Mouse (Mus musculus): ENCODE measurements around the gene Trim2. TPM values are rescaled to one million over a fixed set of nuclear protein-coding genes. Genes with fewer than 3 reads are reported as not detected.

Trim2 gene
- polyA plus RNA-seq, 1 experiment from 2014 or later = 8.0 TPM

GRCm38 (mm10) chr3:84154721-84155141, 151.9 kb downstream of the Trim2 start:
- 14% methylated on average over 12 of the region's 12 CpGs for WGBS
- Histone ChIP-seq H3K36me3 (0 out of 2 replicates have a peak, but pooled peaks cover 2% of the 10 kb centered on the region), H3K4me3 (peak overlapping the region; percentile 75), H3K9me3 (no peaks in the 10 kb centered on the region), H3K4me1 (peaks cover 12% of the 10 kb centered on the region), H3K27ac (peak overlapping the region; percentile 92; the same call in 1 of the 2 replicates), H3K27me3 (ENCODE audit: insufficient read depth, poor library complexity, severe bottlenecking) (no peaks in the 10 kb centered on the region)
- DNase-seq (ENCODE audit: low spot score) = peak; percentile 42

DNA sequence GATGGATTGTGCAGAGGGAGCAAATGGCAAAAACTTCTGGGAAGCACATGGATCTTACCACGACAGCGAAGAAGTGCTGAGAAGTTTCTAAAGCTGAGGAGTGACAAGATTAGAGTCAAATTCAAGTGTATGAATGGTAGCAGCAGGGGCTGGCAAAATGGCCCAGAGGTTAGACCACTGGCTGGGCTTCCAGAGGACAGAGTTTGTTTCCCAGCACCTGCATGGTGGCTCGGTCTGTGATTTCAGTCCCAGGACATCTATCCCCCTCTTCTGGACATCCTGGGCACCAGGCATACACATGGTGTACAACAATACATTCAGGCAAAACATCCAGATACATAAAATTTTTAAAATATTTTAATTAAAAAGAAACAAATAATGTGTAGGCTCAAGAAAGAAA, 156.8 kb downstream of the Trim2 start:
- Histone ChIP-seq H3K4me1 (no peaks in the 10 kb centered on the region), H3K27ac (no peak overlapping the region)

GRCm38 (mm10) chr3:84140947-84141346, 165.7 kb downstream of the Trim2 start:
- DNase-seq (ENCODE audit: low spot score) = peak; percentile 46
- WGBS = 71% methylated on average over 7 of the region's 7 CpGs
- H3K9me3 ChIP-seq = no peaks in the 10 kb centered on the region
- no peak overlapping the region for H3K4me3 ChIP-seq
- H3K27me3 ChIP-seq (ENCODE audit: insufficient read depth, poor library complexity, severe bottlenecking) = no peaks in the 10 kb centered on the region
- H3K36me3 ChIP-seq = no peaks in the 10 kb centered on the region
- H3K27ac ChIP-seq = no peak overlapping the region
- H3K4me1 ChIP-seq = no peaks in the 10 kb centered on the region

More for the DNA sequence above, 156.8 kb downstream of the Trim2 start:
- no peaks in the 10 kb centered on the region for H3K27me3 ChIP-seq (ENCODE audit: insufficient read depth, poor library complexity, severe bottlenecking)
- 0 out of 2 replicates have a peak, but pooled peaks cover 5% of the 10 kb centered on the region for H3K36me3 ChIP-seq
- H3K9me3 ChIP-seq = no peaks in the 10 kb centered on the region
- WGBS = 96% methylated on average over 3 of the region's 3 CpGs
- DNase-seq (ENCODE audit: low spot score) = peak; percentile 61
- no peak overlapping the region for H3K4me3 ChIP-seq

DNA sequence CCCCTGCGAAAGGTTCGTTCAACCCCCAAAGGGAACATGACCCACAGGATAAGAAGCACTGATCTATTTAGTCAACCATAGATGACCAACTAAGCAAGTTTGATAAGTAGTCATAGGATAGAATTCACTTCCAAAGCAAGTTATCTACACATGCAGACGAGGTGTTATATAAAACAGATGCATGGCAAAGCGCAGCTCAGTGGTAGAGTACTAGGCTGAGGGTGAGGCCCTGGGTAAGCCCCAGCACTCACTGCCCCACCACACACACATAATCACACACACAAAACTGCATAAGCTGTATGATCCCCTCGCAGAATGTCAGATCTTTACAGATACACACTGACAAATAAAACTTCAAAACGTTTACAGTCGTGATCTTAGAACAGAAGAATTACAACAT, 170.2 kb downstream of the Trim2 start:
- WGBS = 75% methylated on average over 7 of the region's 7 CpGs
- H3K9me3 ChIP-seq = no peaks in the 10 kb centered on the region
- no peaks in the 10 kb centered on the region for H3K27me3 ChIP-seq (ENCODE audit: insufficient read depth, poor library complexity, severe bottlenecking)
- H3K27ac ChIP-seq = no peak overlapping the region
- peak; percentile 14 for DNase-seq (ENCODE audit: low spot score)
- H3K4me3 ChIP-seq = no peak overlapping the region
- H3K36me3 ChIP-seq = no peaks in the 10 kb centered on the region
- peaks cover 6% of the 10 kb centered on the region; the same call in 1 of the 2 replicates for H3K4me1 ChIP-seq

GRCm38 (mm10) chr3:84135933-84136332, 170.7 kb downstream of the Trim2 start:
- Histone ChIP-seq H3K9me3 (no peaks in the 10 kb centered on the region), H3K27ac (no peak overlapping the region), H3K27me3 (ENCODE audit: insufficient read depth, poor library complexity, severe bottlenecking) (no peaks in the 10 kb centered on the region), H3K36me3 (no peaks in the 10 kb centered on the region), H3K4me3 (peak overlapping the region; percentile 27; the same call in 1 of the 2 replicates), H3K4me1 (peaks cover 6% of the 10 kb centered on the region; the same call in 1 of the 2 replicates)
- DNase-seq (ENCODE audit: low spot score) = peak; percentile 43
- WGBS = 69% methylated on average over 6 of the region's 6 CpGs

GRCm38 (mm10) chr3:84135387-84135786, 171.3 kb downstream of the Trim2 start:
- DNase-seq (ENCODE audit: low spot score) = peak; percentile 80

GRCm38 (mm10) chr3:84131369-84131768, 175.3 kb downstream of the Trim2 start:
- Histone ChIP-seq H3K27ac (no peak overlapping the region), H3K9me3 (no peaks in the 10 kb centered on the region)
- 81% methylated on average over 3 of the region's 3 CpGs for WGBS

More at GRCm38 (mm10) chr3:84135387-84135786, 171.3 kb downstream of the Trim2 start:
- H3K4me3 ChIP-seq = peak overlapping the region; percentile 27; the same call in 1 of the 2 replicates
- no peaks in the 10 kb centered on the region for H3K36me3 ChIP-seq
- 27% methylated on average over 9 of the region's 9 CpGs for WGBS
- H3K27me3 ChIP-seq (ENCODE audit: insufficient read depth, poor library complexity, severe bottlenecking) = no peaks in the 10 kb centered on the region
- H3K27ac ChIP-seq = peak overlapping the region; percentile 22; the same call in 1 of the 2 replicates
- peaks cover 6% of the 10 kb centered on the region; the same call in 1 of the 2 replicates for H3K4me1 ChIP-seq
- no peaks in the 10 kb centered on the region for H3K9me3 ChIP-seq

GRCm38 (mm10) chr3:84130776-84131175, 175.9 kb downstream of the Trim2 start:
- H3K9me3 ChIP-seq = no peaks in the 10 kb centered on the region

More at GRCm38 (mm10) chr3:84131369-84131768, 175.3 kb downstream of the Trim2 start:
- Histone ChIP-seq H3K4me3 (no peak overlapping the region), H3K4me1 (peaks cover 6% of the 10 kb centered on the region; the same call in 1 of the 2 replicates), H3K27me3 (ENCODE audit: insufficient read depth, poor library complexity, severe bottlenecking) (no peaks in the 10 kb centered on the region), H3K36me3 (no peaks in the 10 kb centered on the region)
- no peak for DNase-seq (ENCODE audit: low spot score)

DNA sequence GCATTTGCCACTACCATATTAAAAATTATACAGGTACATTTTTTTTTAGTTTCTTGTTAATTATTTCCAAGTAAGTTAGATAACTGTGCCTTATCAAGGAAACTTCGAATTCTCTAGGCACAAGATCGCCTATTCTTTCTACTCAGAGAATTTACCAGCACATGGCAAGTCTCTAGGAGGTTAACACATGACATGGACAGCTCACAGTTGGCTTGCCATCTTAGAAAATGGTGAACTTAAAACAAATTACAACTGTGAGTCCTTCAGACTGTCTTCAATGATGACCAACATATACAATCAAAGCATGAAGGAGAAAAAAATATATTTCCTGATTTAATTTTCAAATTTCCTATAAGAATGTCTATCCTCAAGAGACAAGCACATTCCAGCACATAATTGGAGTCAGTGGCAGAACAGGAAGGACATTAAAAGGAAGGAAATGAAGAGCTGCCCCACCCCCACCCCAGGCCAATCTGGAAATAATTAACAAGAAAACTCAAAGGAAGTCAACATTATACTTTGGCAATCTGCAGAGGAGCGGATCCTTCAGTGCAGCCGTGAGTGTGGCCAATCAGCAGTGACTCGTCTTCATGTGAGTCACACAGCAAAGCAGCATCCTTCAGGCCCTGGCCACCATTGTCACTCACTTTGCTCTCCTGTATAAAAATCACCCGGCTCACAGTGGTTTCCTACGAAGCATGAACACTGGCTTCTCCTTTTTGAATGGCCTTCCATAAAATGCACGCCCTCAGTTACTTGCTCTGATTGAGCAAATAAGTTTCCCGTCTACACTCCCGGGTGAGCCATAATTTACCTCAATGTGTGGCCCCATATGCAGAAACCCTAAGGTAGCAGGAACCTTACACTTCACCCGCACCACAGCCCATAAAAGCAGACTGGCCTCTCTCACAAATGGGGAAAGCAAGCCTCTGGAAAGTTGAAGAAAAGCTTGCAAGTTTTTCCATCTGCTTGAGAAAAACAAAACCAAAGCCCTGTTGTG, 177.5 kb downstream of the Trim2 start:
- no peaks in the 10 kb centered on the region for H3K36me3 ChIP-seq
- H3K27me3 ChIP-seq (ENCODE audit: insufficient read depth, poor library complexity, severe bottlenecking) = no peaks in the 10 kb centered on the region
- 76% methylated on average over 11 of the region's 11 CpGs for WGBS
- no peaks in the 10 kb centered on the region for H3K4me1 ChIP-seq
- H3K27ac ChIP-seq = no peak overlapping the region
- H3K4me3 ChIP-seq = no peak overlapping the region
- no peak for DNase-seq (ENCODE audit: low spot score)
- H3K9me3 ChIP-seq = no peaks in the 10 kb centered on the region

More at GRCm38 (mm10) chr3:84130776-84131175, 175.9 kb downstream of the Trim2 start:
- Histone ChIP-seq H3K27ac (no peak overlapping the region), H3K27me3 (ENCODE audit: insufficient read depth, poor library complexity, severe bottlenecking) (no peaks in the 10 kb centered on the region), H3K4me3 (no peak overlapping the region), H3K4me1 (peaks cover 6% of the 10 kb centered on the region; the same call in 1 of the 2 replicates), H3K36me3 (no peaks in the 10 kb centered on the region)
- DNase-seq (ENCODE audit: low spot score) = no peak
- 74% methylated on average over 5 of the region's 5 CpGs for WGBS

- Histone ChIP-seq H3K27me3 (ENCODE audit: insufficient read depth, poor library complexity, severe bottlenecking) (no peaks in the 10 kb centered on the region), H3K4me3 (no peak overlapping the region), H3K4me1 (no peaks in the 10 kb centered on the region), H3K36me3 (no peaks in the 10 kb centered on the region), H3K9me3 (no peaks in the 10 kb centered on the region), H3K27ac (no peak overlapping the region)
- WGBS = 86% methylated on average over 2 of the region's 2 CpGs
- DNase-seq (ENCODE audit: low spot score) = no peak
Measured at GRCm38 (mm10) chr3:84127431-84127830, 179.2 kb downstream of the Trim2 start.

DNA sequence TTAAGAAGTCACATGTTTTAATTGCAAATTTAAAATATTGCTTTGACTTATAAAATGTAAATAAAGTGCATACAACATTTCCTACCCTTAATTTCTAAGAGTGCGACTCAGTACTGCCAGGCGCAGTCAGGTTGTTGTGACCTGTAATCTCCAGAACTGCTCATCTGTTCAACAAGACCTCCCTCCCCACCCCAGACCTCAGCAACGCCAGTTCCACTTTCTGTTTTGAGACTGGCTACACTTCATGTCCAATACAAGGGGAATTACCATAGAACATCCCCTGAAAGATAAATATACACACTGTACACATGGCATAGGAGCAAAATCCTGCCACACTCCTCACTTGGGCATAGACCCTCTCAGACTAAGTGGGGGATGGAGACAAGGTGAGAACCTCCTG, 180.0 kb downstream of the Trim2 start:
- Histone ChIP-seq H3K4me1 (no peaks in the 10 kb centered on the region), H3K27me3 (ENCODE audit: insufficient read depth, poor library complexity, severe bottlenecking) (no peaks in the 10 kb centered on the region), H3K27ac (no peak overlapping the region), H3K4me3 (no peak overlapping the region), H3K9me3 (no peaks in the 10 kb centered on the region), H3K36me3 (no peaks in the 10 kb centered on the region)
- no peak for DNase-seq (ENCODE audit: low spot score)
- WGBS = 83% methylated on average over 3 of the region's 3 CpGs

DNA sequence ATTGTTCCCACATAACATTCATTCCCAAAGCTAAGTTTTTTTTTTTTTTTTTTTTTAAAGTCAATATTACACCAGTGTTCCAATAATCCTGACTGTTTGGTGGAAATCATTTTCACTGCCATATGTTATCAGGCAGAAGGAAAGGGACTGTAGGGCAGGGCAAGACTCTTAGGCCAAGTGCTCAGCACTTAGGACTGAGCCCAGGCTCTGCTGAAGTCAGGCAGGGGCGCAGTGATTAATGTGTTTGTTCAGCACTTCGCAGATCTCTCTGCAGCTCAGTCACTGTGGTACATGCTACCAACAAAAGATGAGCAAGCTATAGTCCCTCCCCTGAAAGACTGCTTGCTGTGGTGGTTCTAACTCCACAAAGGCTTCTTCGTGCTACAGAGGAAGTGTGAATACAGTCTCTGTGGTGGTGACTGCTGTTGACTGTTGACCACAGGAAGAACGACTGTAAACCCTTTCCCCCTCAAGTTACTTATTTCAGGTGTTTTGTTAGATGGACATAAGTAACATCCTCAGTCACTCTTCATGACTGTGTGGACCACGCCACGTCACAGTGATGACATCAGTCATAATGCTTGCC, 180.9 kb downstream of the Trim2 start:
- H3K4me1 ChIP-seq = no peaks in the 10 kb centered on the region
- no peaks in the 10 kb centered on the region for H3K9me3 ChIP-seq
- H3K4me3 ChIP-seq = no peak overlapping the region
- WGBS = 71% methylated on average over 6 of the region's 6 CpGs
- no peaks in the 10 kb centered on the region for H3K36me3 ChIP-seq
- H3K27ac ChIP-seq = no peak overlapping the region
- no peak for DNase-seq (ENCODE audit: low spot score)
- no peaks in the 10 kb centered on the region for H3K27me3 ChIP-seq (ENCODE audit: insufficient read depth, poor library complexity, severe bottlenecking)

DNA sequence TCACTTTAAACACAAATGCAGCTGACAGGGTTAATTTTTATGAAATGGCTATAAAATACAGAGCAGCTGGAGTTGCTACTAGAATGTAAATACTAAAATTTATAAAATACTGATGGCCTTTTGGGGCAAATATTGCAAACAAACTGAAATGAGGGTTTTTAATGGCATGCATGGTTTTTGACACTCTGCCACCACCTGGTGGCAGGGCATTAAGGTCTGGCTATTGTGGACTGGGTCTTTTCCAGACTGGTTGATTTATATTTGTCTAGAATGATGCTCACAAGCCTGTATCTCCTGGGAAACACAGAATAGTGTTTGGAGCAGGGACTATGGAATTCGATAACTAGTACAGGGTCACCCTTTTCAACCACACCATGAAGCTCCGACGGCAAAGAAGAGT, 183.2 kb downstream of the Trim2 start:
- 76% methylated on average over 3 of the region's 3 CpGs for WGBS
- H3K4me3 ChIP-seq = no peak overlapping the region
- no peaks in the 10 kb centered on the region for H3K9me3 ChIP-seq
- no peaks in the 10 kb centered on the region for H3K27me3 ChIP-seq (ENCODE audit: insufficient read depth, poor library complexity, severe bottlenecking)
- no peaks in the 10 kb centered on the region for H3K4me1 ChIP-seq
- no peak for DNase-seq (ENCODE audit: low spot score)
- no peaks in the 10 kb centered on the region for H3K36me3 ChIP-seq
- no peak overlapping the region for H3K27ac ChIP-seq

All from heart, embryonic 10.5 days (tissue).